Mouse (Mus musculus): ENCODE measurements around the gene Dop1b.

DNA sequence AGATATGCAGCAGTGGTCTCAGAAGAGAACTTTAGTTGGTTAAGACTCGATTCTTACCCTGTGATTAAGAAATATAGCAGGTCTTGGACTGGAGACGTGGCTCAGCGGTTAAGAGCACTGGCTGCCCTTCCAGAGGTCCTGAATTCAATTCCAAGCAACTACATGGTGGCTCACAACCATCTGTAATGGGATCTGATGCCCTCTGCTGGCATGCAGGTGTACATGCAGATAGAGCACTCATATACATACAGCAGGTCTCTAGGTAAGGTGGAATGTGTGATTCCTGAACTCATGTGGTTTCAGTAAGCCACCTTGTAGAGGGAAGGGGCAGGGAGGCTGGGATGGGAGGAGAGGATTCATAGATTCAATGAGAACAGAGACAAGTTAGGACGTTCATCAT lies 33.5 kb upstream of the Dop1b start:
- no peak for TF ChIP-seq POLR2A (IDR thresholded peaks at IDR 0.05; ENCODE audit: borderline replicate concordance, control insufficient read depth, low read depth, low read length)
- no peak for TF ChIP-seq CTCF (IDR thresholded peaks at IDR 0.05; ENCODE audit: control insufficient read depth, insufficient read depth, low read length)
